In genomic region chr19:58104544-58104943, GRCm38 (mm10) we compare ENCODE assay signal across 8 mouse cellular contexts.
DNase-seq lines count a peak whose midpoint lies in the region; ATAC-seq and TF ChIP-seq lines count a peak whose summit lies in the region.
"Had no signal": no experiment of that assay in that cellular context is flagged by ENCODE, and none has a peak within 500 bp of the region (broad histone marks: within the 10 kb centered on the region; RNA-seq: fewer than 3 reads in every experiment).

No protein-coding gene starts in this region.

- no peak overlapping the region for H3K4me3 ChIP-seq in embryonic fibroblast, embryonic 13.5 days (ENCODE audit: insufficient read depth, low read length)
- no peak overlapping the region for H3K4me3 ChIP-seq in limb, embryonic 14.5 days (replicated peaks; ENCODE audit: low read length)

- WGBS in limb, embryonic 14.5 days, result 27% methylated on average over 7 of the region's 7 CpGs

- no peak for TF ChIP-seq POLR2A in embryonic fibroblast, embryonic 13.5 days (IDR thresholded peaks at IDR 0.05; ENCODE audit: low read depth, low read length)
- no peak for TF ChIP-seq POLR2A in limb, embryonic 14.5 days (IDR thresholded peaks at IDR 0.05; ENCODE audit: borderline replicate concordance, extremely low read depth, insufficient read depth, insufficient read length)

- peak overlapping the region; percentile 73 for H3K27ac ChIP-seq in embryonic fibroblast, embryonic 13.5 days (ENCODE audit: insufficient read depth, low read length)
- H3K27ac ChIP-seq in limb, embryonic 14.5 days (replicated peaks; ENCODE audit: low read depth, low read length), result peak overlapping the region; percentile 39; the same call in 1 of the 2 replicates

- H3K9me3 ChIP-seq in limb, embryonic 14.5 days (ENCODE audit: control insufficient read depth, low read length), result no peaks in the 10 kb centered on the region

- peak; percentile 15 for DNase-seq in left cerebral cortex, adult 11 months (ENCODE audit: low spot score)
- DNase-seq in left cerebral cortex, postnatal 4 days, result no peak
- peak; percentile 82 for DNase-seq in NIH3T3 (ENCODE audit: low read depth)
- peak; percentile 58 for DNase-seq in limb, embryonic 14.5 days (ENCODE audit: low spot score)
- DNase-seq in c-Kit-positive CD71-positive TER-119-positive erythroid progenitor cells, embryonic 14.5 days (ENCODE audit: low spot score), result no peak
- no peak for DNase-seq in spleen, adult 12 weeks (ENCODE audit: low spot score)

- intact Hi-C loops in left cerebral cortex, postnatal 4 days (cut with DNase I), result no loop called here

- H3K27me3 ChIP-seq in limb, embryonic 14.5 days (ENCODE audit: control insufficient read depth, insufficient read depth, low read length), result no peaks in the 10 kb centered on the region

- ATAC-seq in limb, embryonic 14.5 days (ENCODE audit: low FRiP score, low read depth), result peak; percentile 57
- ATAC-seq: intestine, embryonic 16.5 days had no signal

- no peak overlapping the region for H3K9ac ChIP-seq in limb, embryonic 14.5 days (ENCODE audit: low read depth, low read length, severe bottlenecking)

- TF ChIP-seq CTCF in embryonic fibroblast, embryonic 13.5 days (IDR thresholded peaks at IDR 0.05; ENCODE audit: borderline replicate concordance, insufficient read depth, low read length), result no peak

- peaks cover 9% of the 10 kb centered on the region for H3K4me1 ChIP-seq in embryonic fibroblast, embryonic 13.5 days (ENCODE audit: control insufficient read depth, insufficient read depth, low read length)
- peaks cover 11% of the 10 kb centered on the region for H3K4me1 ChIP-seq in limb, embryonic 14.5 days (ENCODE audit: control insufficient read depth, insufficient read depth, low read length)

- H3K4me2 ChIP-seq in limb, embryonic 14.5 days (replicated peaks; ENCODE audit: low read depth, low read length, severe bottlenecking), result no peak overlapping the region

- H3K36me3 ChIP-seq in limb, embryonic 14.5 days (ENCODE audit: control insufficient read depth, insufficient read depth, low read length), result no peaks in the 10 kb centered on the region

Comparison
In these comparisons a context has a peak if more than half of its experiments do, and no peak if none do; other contexts are left out.
1. DNase-seq: peak in left cerebral cortex, adult 11 months (single experiment), NIH3T3 (single experiment) and limb, embryonic 14.5 days (single experiment); none in left cerebral cortex, postnatal 4 days (single experiment), c-Kit-positive CD71-positive TER-119-positive erythroid progenitor cells, embryonic 14.5 days (single experiment) and spleen, adult 12 weeks (single experiment).